ENCODE assay signal across 31 mouse cellular contexts in genomic region chr15:8462780-8463179, GRCm38 (mm10). TPM values are rescaled to one million over a fixed set of nuclear protein-coding genes. Genes with fewer than 3 reads are reported as not detected.
DNase-seq lines count a peak whose midpoint lies in the region; ATAC-seq and TF ChIP-seq lines count a peak whose summit lies in the region.
"Had no signal": no experiment of that assay in that cellular context is flagged by ENCODE, and none has a peak within 500 bp of the region (broad histone marks: within the 10 kb centered on the region; RNA-seq: fewer than 3 reads in every experiment).

No protein-coding gene starts in this region.

- no peak overlapping the region for H3K4me2 ChIP-seq in heart, postnatal 0 days (ENCODE audit: low read depth, low read length)
- H3K4me2 ChIP-seq: heart, embryonic 13.5 days; hindbrain, embryonic 12.5 days; hindbrain, embryonic 15.5 days had no signal

- WGBS in heart, postnatal 0 days = 79% methylated on average over 4 of the region's 4 CpGs

- TF ChIP-seq EP300 in heart, postnatal 0 days (IDR thresholded peaks at IDR 0.05; ENCODE audit: low read depth) = no peak

- ATAC-seq in heart, postnatal 0 days (ENCODE audit: insufficient read depth, low read depth) = no peak
- ATAC-seq in granulocyte monocyte progenitor cell, adult 5-6 weeks (replicated peaks; ENCODE audit: poor library complexity, severe bottlenecking) = peak; percentile 65
- peak; percentile 72 for ATAC-seq in monocyte, adult 5-6 weeks (replicated peaks; ENCODE audit: insufficient number of reproducible peaks, low FRiP score, low TSS enrichment, poor library complexity, severe bottlenecking)
- ATAC-seq: forebrain, embryonic 14.5 days; forebrain, postnatal 0 days; Patski had no signal

- H3K27me3 ChIP-seq in heart, postnatal 0 days (ENCODE audit: control insufficient read depth, insufficient read depth, low read length) = no peaks in the 10 kb centered on the region
- H3K27me3 ChIP-seq: heart, embryonic 13.5 days; hindbrain, embryonic 12.5 days; hindbrain, embryonic 15.5 days; Patski had no signal

- H3K4me1 ChIP-seq in heart, postnatal 0 days (ENCODE audit: control insufficient read depth, insufficient read depth) = no peaks in the 10 kb centered on the region
- H3K4me1 ChIP-seq: heart, embryonic 10.5 days; heart, embryonic 13.5 days; hindbrain, embryonic 12.5 days; hindbrain, embryonic 15.5 days had no signal

- no peak overlapping the region for H3K4me3 ChIP-seq in heart, postnatal 0 days (ENCODE audit: low read depth, low read length)
- H3K4me3 ChIP-seq: gastrocnemius, adult 2 months; heart, embryonic 10.5 days; heart, embryonic 13.5 days; hindbrain, embryonic 12.5 days; hindbrain, embryonic 15.5 days had no signal

- no peak overlapping the region for H3K9ac ChIP-seq in heart, postnatal 0 days (replicated peaks; ENCODE audit: low read depth, low read length)
- H3K9ac ChIP-seq: forebrain, postnatal 0 days; heart, embryonic 13.5 days; hindbrain, embryonic 12.5 days; hindbrain, embryonic 15.5 days had no signal

- H3K27ac ChIP-seq in heart, postnatal 0 days (ENCODE audit: low read depth) = no peak overlapping the region
- H3K27ac ChIP-seq: gastrocnemius, adult 2 months; heart, embryonic 10.5 days; heart, embryonic 13.5 days; hindbrain, embryonic 12.5 days; hindbrain, embryonic 15.5 days had no signal

- no peaks in the 10 kb centered on the region for H3K9me3 ChIP-seq in heart, postnatal 0 days (replicated peaks; ENCODE audit: control insufficient read depth, low read length)
- H3K9me3 ChIP-seq: heart, embryonic 10.5 days; heart, embryonic 13.5 days; hindbrain, embryonic 12.5 days; hindbrain, embryonic 15.5 days had no signal

- peak; percentile 0 for DNase-seq in heart, postnatal 0 days (ENCODE audit: low spot score)
- no peak for DNase-seq in heart, adult 8-10 months (ENCODE audit: low spot score)
- no peak for DNase-seq in right cerebral cortex, adult 2 months (ENCODE audit: low spot score in 2 of 2)
- DNase-seq in spleen, postnatal 36 days (ENCODE audit: low spot score in 2 of 2) = no peak
- DNase-seq: adrenal gland, postnatal 10 days; adrenal gland, postnatal 36 days; cerebellum, adult 18-20 months; cerebellum, adult 9-10 months; cerebellum, postnatal 14 days; forebrain, postnatal 0 days; gastrocnemius, adult 2 months; gastrocnemius, postnatal 14 days; heart, adult 18-20 months had no signal

- no peak for TF ChIP-seq CTCF in heart, postnatal 0 days (IDR thresholded peaks at IDR 0.05; ENCODE audit: low read depth)

- no peaks in the 10 kb centered on the region for H3K36me3 ChIP-seq in heart, postnatal 0 days (replicated peaks; ENCODE audit: control insufficient read depth, insufficient read depth, low read length)
- H3K36me3 ChIP-seq: heart, embryonic 10.5 days; heart, embryonic 13.5 days; hindbrain, embryonic 12.5 days; hindbrain, embryonic 15.5 days had no signal

RNA-seq across cellular contexts. Expression of gene Nipbl, which starts 18.5 kb away (rescaled TPM):
- total RNA-seq in heart, postnatal 0 days (2014; rRNA removed; ENCODE audit: low replicate concordance) = 10.3 and 12.2 TPM in 2 replicates
- 8.2 TPM in 2 replicates for polyA plus RNA-seq in heart, postnatal 0 days (2015; fragmentation: Nextera tagmentation; extraction: Ambion mirVana)
- 10 to 100 TPM; 26.0 to 30.2 (median 27.5) TPM for total RNA-seq in heart, adult 8-10 months (2022)
- total RNA-seq in granulocyte monocyte progenitor cell, adult 5-6 weeks (2014; fragmentation: Nextera tagmentation) = 55.1 and 55.8 TPM in 2 replicates
- total RNA-seq in granulocyte monocyte progenitor cell, adult 5-6 weeks (2017) = 46.2 and 52.3 TPM in 2 replicates
- 61.4 to 103 TPM (median 61.8 TPM) in 3 replicates for total RNA-seq in monocyte, adult 5-6 weeks (2017)

RNA-seq across cellular contexts. Expression of gene Gm2310, which starts 57.0 kb away (rescaled TPM):
- not detected in 2 replicates for total RNA-seq in heart, postnatal 0 days (2014; rRNA removed; ENCODE audit: low replicate concordance)
- not detected in 2 replicates for polyA plus RNA-seq in heart, postnatal 0 days (2015; fragmentation: Nextera tagmentation; extraction: Ambion mirVana)
- not detected for total RNA-seq in heart, adult 8-10 months (2022)
- total RNA-seq in granulocyte monocyte progenitor cell, adult 5-6 weeks (2014; fragmentation: Nextera tagmentation) = not detected in 2 replicates
- not detected in 2 replicates for total RNA-seq in granulocyte monocyte progenitor cell, adult 5-6 weeks (2017)
- total RNA-seq in monocyte, adult 5-6 weeks (2017) = not detected in 3 replicates
- total RNA-seq: adrenal gland, adult 18-20 months; adrenal gland, postnatal 10 days; adrenal gland, postnatal 36 days; ES-E14; forebrain, postnatal 0 days; gastrocnemius, adult 2 months; gastrocnemius, postnatal 14 days; gastrocnemius, postnatal 4 days; heart, adult 18-20 months; heart, postnatal 25 days; hematopoietic stem cell, adult 5-6 weeks had no signal
- polyA plus RNA-seq: embryonic facial prominence, embryonic 11.5 days; embryonic facial prominence, embryonic 14.5 days; forebrain, embryonic 11.5 days; forebrain, embryonic 14.5 days; forebrain, postnatal 0 days; frontal cortex, adult 2 months; heart, embryonic 10.5 days; heart, embryonic 13.5 days; heart, embryonic 16.5 days; hindbrain, embryonic 12.5 days; hindbrain, embryonic 15.5 days; Patski had no signal
